Mouse (Mus musculus) intestine, postnatal 0 days (tissue): ENCODE measurements at regions not wholly inside any gene's neighbourhood (a gene's known extent, or its start where the extent isn't known, plus 50 kb on each side); places are given as distances from the start of the nearest gene placed in this dataset.
A peak's percentile ranks its signal among the peaks of the same experiment; 100 is the strongest.

Experiments used
- ATAC-seq: fragments of 200-750 bp; cut with Nextera tagmentation; 2 replicates; pipeline ENCODE4 v1.8.0; 2017; ENCODE audit warnings: mild to moderate bottlenecking, moderate TSS enrichment, moderate library complexity
- H3K27ac ChIP-seq: fragments of 300-500 bp; sonication (generic); 2 replicates; pipeline ENCODE4 v1.5.1; 2014; ENCODE audit warnings: mild to moderate bottlenecking, low read depth, low read length, moderate library complexity
- H3K27me3 ChIP-seq: fragments of 300-500 bp; sonication (generic); replicated peaks from 2 replicates; pipeline ENCODE4 v1.6.1; 2014; ENCODE audit warnings: low read length, mixed read lengths; ENCODE audit not compliant: control insufficient read depth, insufficient read depth
- H3K36me3 ChIP-seq: fragments of 300-500 bp; sonication (generic); 2 replicates; pipeline ENCODE4 v1.6.1; 2014; ENCODE audit warnings: mild to moderate bottlenecking, moderate library complexity; ENCODE audit not compliant: control insufficient read depth, insufficient read depth
- H3K4me1 ChIP-seq: fragments of 300-500 bp; sonication (generic); replicated peaks from 2 replicates; pipeline ENCODE4 v1.6.1; 2014; ENCODE audit warnings: antibody characterized with exemption, low read length, mixed read lengths; ENCODE audit not compliant: control insufficient read depth, insufficient read depth
- H3K4me2 ChIP-seq: fragments of 300-500 bp; sonication (generic); replicated peaks from 2 replicates; pipeline ENCODE4 v1.6.1; 2014; ENCODE audit warnings: low read depth, mild to moderate bottlenecking, moderate library complexity
- H3K4me3 ChIP-seq: fragments of 300-500 bp; sonication (generic); 2 replicates; pipeline ENCODE4 v1.5.1; 2014; ENCODE audit warnings: low read depth, low read length
- H3K9ac ChIP-seq: fragments of 300-500 bp; sonication (generic); 2 replicates; pipeline ENCODE4 v1.6.1; 2014; ENCODE audit warnings: mild to moderate bottlenecking, low read depth, low read length
- H3K9me3 ChIP-seq: fragments of 300-500 bp; sonication (generic); 2 replicates; pipeline ENCODE4 v1.6.1; 2016; ENCODE audit warnings: mixed run types; ENCODE audit not compliant: control insufficient read depth
- CTCF ChIP-seq: sonication (generic); IDR thresholded peaks from 2 replicates; pipeline ENCODE4 v1.5.1; 2016; ENCODE audit warnings: low read depth, mild to moderate bottlenecking, control low read depth, antibody characterized with exemption, moderate library complexity
- WGBS: fragments of 180-500 bp; shearing (Covaris S2); extraction: QIAGEN DNeasy Blood & Tissue Kit; methylation state at CpG from one replicate; pipeline ENCODE4 v1.1.7; 2014; 5-methylcytosine and 5-hydroxymethylcytosine counted together

DNA sequence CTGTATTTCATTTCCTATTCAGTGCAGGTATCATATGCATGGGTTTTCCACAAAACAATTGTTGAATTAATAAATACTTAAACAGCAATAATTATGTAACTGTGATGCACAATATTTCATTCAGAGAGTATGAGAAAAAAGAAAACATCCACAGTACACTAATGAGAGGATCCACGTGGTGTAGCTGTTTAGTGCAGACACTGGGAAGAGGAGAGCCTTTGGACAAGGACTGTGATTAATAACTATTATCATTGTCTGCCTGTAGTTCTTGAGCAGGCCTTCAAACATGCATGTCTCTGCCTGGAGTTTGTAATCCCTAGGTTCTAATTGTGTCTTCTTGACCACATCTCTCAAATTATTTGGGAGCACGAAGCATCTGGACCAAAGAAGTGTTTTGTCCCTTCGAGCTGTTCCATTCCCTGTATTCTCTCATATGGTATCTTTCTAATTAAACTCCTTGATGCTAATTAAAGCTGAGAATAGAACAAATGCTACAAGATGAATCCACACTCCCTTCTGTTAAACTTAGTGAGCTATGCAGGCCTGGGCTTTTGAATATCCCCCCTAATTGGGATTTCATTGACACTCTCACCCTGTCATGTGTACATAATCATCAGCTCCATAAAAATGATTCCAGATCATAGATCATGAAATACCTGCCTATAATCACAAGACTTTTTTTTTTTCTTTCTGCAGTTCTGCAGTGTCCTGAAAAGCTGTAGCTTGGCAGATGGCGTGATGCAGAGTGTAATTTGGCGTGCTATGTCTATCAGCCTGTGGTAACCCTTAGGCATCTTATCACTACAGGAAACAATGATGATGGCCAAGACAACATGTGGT lies 1208.9 kb upstream of the G6pd2 start:
- H3K9me3 ChIP-seq = no peaks in the 10 kb centered on the region
- H3K9ac ChIP-seq = no peak overlapping the region
- H3K4me2 ChIP-seq = no peak overlapping the region
- no peak overlapping the region for H3K27ac ChIP-seq
- ATAC-seq = no peak
- no peak for TF ChIP-seq CTCF
- no peaks in the 10 kb centered on the region for H3K36me3 ChIP-seq
- no peaks in the 10 kb centered on the region for H3K27me3 ChIP-seq
- 76% methylated on average over 5 of the region's 5 CpGs for WGBS
- no peak overlapping the region for H3K4me3 ChIP-seq
- no peaks in the 10 kb centered on the region for H3K4me1 ChIP-seq

GRCm38 (mm10) chr5:60600300-60600648 lies 1208.3 kb upstream of the G6pd2 start:
- no peak for TF ChIP-seq CTCF
- 83% methylated on average over 5 of the region's 5 CpGs for WGBS
- Histone ChIP-seq H3K27ac (no peak overlapping the region), H3K4me1 (no peaks in the 10 kb centered on the region), H3K4me2 (no peak overlapping the region), H3K36me3 (no peaks in the 10 kb centered on the region), H3K9me3 (no peaks in the 10 kb centered on the region), H3K9ac (no peak overlapping the region), H3K27me3 (no peaks in the 10 kb centered on the region), H3K4me3 (no peak overlapping the region)
- ATAC-seq = no peak

DNA sequence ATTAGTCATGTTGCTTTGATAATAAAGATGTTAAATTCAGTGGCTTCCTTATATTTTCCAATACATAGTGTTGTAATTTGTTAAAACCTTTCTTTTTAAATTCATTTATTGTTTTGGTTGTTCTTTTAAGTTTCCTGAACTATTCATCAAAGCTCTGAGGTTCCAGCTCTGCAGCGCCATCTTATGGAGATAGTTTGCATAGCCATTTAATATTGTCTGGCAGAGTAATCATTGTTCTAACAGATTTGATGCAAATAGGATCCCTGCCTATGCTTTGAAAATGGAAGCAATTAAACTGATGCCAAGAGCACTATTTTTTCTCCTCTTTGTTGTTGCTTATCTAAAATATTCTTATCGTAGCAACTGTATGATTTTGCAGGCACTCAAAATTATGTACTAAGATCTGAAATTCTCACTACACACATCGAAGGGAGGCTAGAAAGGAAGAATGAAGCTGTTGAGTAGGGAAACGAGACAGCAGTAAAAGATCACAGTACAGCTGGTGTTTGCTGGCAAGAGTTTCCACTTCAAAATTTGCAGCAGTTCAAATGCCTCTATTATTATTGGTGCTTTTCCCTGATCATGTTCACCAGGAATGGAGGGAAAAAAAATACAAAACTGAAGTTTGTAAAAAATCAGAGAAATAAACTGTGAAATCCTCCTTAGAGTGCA lies 1199.5 kb upstream of the G6pd2 start:
- Histone ChIP-seq H3K4me1 (no peaks in the 10 kb centered on the region), H3K27me3 (no peaks in the 10 kb centered on the region), H3K4me3 (no peak overlapping the region), H3K9me3 (no peaks in the 10 kb centered on the region), H3K27ac (no peak overlapping the region), H3K9ac (no peak overlapping the region), H3K36me3 (no peaks in the 10 kb centered on the region), H3K4me2 (no peak overlapping the region)
- 32% methylated on average over 4 of the region's 4 CpGs for WGBS
- no peak for ATAC-seq
- peak; percentile 51 for TF ChIP-seq CTCF
